Mouse (Mus musculus) T-cell, adult 2 months (primary cell): ENCODE results near the gene Vps41.

Source experiments
- DNase-seq: peaks from one replicate; pipeline ENCODE4 v3.0.0; 2022; ENCODE audit warnings: low spot score

Gene Vps41

DNA sequence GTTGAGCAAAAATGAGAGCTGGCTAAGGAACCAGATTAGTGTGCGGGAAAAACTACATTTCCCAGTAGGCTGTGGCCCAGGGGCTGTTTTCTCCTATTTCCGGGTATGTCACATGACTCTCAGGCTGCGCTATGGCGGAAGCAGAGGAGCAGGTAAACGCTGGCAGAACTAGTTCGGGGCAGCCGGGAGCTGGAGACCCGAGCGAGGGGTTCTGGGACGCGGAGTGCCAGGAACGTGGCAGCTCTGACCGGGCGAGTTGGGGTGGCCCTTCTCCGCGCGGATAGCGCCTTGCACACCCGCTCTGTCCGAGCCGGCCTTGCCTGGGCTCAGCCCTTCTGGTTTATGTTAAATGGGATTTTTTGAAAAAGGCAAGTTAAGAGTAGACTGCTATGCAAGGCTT lies at the start of gene Vps41:
Vps41 (plus strand) TSS at position 102 of the 400 bp plus-strand sequence.
- peak; percentile 84 for DNase-seq

DNA sequence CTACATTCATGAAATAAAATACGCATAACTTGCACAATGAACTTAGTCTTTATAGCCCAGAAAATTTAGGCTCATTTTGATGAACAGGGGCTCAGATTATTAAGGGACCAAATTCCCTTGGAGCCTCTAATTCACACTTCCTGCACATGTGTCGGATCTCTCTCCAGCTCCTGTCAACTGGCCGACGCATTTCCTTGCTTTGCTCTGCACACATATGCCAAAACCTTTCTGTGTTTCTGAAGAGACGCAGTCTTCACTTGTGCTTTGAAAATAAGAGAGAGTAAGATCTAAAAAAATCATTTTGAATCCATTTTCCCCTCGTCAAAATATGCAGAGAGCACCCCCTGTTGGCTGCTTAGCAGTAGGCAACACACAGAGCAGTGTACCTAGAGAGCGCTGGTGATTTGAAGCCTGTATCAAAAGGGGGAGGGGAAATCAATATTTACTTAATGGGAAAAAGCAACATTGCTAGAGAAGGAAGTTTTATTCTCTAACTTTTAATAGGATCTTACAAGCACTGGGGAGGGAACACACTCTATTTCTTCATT lies 18.5 kb upstream of the Vps41 start:
- DNase-seq: no peak

DNA sequence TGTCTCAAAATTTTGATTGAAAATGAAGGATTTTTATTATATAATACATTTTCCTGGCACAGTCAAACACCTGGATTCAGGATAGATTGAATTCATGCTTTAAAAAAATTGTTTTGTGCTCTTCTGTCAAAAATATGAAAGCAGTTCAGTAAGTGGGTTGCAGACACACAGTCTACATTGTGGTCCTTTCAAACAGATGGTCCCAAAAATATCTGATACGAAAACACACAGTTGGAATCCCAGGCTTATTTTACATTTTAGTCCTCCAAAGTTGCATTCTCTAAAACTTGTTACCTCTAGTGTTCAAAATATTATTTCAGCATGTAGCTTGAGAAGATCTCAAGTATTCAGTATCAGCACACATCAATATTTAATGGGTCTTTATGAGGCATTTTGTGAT lies 5.4 kb upstream of the Vps41 start:
- no peak for DNase-seq

DNA sequence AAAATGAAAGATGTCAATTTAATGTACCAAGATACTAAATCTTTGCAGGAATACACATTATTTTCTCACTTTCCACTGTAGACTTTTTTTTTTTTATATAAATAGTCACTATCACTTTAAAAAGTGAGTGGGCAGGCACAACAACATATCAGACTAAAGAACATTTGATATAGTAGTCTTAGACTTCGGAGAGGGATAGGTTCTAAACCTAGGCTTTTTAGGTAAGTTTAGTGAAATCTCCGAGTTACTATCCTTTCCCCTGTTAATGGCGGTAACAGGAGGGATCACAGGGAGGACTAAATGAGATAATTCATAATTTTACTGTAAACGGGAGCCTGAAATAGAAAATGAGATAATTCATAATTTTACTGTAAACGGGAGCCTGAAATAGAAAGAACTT lies 379 bp upstream of the Vps41 start:
- DNase-seq: no peak

DNA sequence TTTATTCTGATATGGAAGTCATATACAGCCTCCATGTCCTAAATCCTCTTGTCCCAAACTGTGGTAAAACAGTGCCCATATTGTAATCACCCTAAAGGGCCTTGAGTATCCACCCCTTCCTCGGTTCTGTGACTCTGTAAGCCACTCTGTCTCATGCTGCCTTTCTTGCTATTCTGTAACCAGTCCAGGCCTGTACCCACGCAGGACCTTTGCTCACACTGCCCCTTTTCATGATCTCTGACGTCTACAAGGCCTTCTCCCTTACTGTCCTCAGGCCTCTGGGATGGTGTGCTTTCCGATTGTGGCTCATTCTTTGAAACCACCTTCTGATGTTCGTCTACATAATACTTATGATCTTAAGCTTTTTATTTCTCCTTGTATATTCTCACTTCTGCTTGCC lies 1.4 kb downstream of the Vps41 start:
- no peak for DNase-seq

DNA sequence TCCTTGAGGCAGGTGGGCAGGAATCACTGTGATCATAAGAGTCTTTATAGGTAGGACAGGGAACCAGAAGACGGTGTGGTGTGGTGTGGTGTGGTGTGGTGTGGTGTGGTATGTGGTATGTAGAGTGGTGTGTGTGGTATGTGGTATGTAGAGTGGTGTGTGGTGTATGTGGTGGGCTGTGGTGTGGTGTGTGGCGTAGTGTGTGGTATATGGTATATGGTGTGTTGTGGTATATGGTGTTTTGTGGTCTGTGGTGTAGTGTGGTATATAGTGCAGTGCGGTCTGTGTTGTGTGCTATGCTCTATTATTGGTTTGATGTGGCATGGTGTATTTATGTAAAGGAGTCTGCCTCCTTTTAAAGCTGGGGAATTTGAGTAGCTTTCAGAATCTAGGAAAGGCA lies 13.6 kb downstream of the Vps41 start:
- DNase-seq: no peak

DNA sequence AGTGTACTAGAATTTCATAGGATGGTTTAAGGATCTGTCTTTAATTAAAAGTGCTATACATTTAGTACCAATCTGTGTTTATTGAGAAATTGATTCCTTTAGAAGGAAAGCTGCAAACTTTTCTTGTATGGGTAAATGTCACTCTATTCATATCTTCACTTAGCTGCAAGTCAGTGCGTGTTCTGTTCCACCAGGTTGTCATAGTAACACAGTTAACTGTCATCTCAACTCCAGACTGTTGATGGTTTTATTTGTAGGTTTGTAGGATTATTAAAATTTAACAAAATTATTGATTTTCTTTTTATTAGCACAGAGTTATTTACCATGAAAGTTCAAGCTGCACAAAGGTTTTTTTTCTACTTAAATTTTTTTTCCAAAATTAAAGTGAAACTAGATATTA lies 19.5 kb downstream of the Vps41 start:
- DNase-seq: no peak

DNA sequence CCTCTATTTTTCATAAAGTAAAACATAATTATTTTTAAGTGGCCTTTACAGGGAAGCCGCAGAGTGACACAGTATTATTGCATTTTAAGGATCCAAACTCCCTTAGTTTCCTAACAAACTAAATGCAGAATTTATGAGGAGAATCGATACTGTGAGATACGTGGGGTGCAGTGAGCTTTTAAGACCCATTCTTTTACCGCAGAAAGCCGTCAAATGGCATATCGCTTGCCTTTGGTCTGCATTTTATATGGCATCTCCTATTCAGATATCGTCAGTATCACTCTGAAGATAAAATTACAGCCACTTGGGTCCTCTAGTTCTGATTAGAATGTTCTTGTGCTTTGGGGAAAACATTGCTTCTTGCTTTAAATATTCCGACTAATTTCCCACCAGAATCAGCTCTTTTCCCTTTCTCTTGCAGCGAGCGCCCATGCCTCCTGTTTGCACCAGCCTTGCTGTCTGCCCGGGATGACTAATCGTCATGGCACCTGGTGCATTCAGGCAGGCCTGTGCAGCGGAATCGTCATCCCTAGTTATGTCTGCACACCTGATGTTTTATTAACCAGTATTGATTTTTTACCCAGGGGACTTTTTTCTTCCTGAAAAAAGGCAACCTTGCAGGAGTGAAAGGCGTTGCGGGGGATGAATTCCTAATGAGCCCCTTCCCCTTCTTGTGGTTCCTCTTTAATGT lies 26.6 kb downstream of the Vps41 start:
- no peak for DNase-seq

DNA sequence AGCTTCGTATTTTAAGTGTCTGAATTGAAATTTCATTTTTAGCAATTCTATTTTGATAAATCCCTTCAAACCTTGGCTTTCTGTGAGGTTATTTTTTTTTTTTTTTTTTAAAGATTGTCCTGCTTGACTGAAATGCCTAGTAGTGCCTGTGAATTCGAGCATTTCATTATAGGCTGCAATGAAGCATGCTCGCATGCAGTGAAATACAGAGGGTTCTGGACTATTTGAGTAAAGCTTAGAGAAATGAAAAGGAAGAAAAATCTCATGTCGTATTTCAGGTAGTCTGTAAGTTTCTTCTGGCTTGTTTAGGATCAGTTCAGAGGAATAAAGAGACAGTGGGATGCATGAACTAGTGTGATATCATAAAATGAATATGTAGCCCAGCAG lies 27.2 kb downstream of the Vps41 start:
- no peak for DNase-seq

DNA sequence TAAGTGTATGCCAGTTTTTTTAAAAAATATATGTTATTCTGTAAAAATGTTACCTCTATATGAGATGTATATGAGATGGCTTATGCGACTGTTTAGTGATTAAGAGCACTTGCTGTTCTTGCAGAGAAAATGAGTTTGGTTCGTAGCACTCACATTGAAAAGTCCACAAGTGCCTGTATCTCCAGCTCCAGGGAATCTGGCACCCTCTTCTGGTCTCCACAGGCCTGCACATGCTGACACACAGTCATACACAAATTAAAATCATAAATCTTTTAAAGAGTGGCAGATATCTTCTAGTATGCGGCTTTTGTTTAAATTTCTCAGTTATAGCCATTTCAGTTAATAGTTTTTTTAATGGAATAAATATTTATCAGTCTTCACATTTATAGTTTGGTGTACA lies 40.9 kb downstream of the Vps41 start:
- DNase-seq: no peak

DNA sequence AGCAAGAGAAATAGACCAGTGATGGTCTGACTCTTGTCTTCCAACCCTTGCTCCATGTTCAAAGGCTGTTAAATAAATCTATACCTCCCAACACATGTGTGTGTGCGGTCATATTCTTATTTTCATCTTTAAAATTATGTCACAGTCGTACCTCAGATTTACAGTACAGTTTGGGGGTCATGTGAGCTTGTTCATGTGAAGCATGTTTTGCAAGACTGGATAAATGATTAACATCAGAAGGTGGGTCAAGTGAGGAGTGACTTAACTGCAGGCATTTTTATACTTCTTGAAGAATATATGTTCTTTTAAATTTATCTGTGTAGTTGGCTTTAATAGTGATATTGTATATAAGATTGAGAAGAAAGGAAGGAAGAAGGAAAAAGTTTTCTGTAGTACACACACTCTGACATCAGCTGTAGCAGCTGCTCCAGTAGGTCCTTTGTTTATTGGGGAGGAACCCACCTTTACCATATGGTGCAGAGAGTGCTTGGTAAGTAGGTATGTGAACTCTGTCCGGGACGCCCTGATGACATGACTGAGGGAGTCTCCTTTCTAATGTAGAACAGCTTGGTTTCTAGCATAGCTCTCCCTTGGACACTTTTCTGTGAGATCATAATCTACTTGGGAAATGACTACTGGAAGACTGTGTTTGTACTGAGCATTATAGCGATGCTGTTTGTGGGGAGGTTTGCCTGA lies 42.4 kb downstream of the Vps41 start:
- DNase-seq: no peak

DNA sequence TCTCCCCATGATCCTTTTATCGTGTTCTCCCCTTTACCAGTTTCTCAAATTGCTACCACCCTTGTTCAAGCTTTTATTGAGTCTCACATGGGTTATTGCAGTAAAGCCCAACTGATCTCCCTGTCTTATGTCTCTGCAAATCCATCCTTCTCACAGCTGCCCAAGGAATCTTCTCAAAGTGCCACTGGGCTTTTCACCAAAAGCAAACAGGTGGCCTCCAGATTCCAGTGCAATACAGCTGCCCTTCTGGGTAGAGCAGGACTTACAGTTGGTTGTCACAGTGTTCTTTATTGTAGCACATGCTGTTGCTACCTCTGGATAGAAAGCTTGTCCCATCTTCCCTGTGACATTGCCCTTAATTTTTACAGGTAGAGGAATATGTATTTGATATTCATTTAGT lies 44.4 kb downstream of the Vps41 start:
- no peak for DNase-seq

DNA sequence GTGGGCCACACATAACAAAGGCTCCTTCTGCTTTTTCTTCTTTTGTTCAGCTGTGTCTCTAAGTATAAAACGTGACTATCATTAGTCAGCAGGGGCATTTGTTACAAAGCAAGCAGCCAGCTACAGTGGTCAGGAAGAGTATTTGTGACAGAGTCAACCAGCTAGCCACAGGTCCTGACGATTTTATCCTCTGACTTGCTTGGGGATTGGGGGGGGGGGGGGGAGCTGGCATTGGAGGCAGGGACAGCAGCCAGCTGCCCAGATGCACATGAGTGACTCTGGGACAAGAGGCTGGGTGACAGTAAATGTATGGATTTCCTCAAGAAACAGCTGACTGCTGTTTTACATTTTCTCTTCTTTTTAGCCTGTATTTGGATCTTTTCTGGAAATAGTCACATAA lies 50.8 kb downstream of the Vps41 start:
- no peak for DNase-seq

DNA sequence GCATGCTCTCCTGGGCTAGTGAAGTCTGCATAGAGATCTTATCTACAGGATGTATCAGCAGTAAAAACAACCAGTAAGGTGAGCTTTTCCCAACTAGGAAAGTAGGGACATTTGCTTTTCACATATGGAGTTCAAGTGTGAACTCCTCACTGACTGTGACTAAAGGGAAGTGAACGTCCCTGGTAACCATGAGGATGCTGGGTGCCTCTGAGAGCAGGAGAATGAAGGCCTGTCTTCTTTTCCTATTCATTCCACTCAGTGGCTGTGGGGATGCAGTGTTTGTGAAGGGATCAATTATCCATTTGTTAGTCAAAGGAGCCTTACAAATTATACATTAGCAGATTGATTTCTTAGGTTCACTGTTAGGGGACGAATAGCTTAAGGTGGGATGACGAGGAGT lies 51.4 kb downstream of the Vps41 start:
- no peak for DNase-seq

DNA sequence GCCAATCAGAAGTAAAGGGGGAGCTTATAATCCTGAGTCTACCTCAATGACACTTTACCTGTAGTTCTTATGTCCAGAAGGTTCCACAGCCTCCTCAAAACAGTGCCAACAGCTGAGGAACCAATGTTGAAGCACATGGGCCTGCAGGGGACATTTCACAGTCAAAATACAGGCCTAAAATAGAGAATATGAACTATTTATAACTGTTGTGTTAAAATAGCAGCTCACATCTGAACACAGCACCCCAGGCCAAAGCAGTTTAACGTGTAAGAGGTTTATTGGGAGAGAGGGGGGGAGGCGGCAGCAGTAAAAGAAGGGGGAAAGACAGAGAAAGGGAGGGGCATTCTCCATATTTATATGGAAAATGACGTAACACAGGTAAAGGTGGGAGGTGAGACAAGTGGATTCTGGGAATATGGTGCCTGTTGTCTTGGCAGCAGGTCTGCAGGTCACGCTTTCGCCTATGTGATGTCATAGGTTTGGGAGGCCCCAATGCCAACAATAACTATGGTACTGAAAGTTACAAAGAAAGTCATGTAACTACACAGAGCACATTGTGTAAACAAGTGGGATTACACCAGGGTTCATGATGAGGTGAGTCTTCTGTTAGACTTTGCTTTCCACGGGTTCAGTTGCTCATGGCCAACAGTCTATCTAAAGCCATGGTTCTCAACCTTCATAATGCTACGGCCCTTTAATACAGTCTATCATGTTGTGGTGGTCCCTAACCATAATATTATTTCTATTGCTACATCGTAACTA lies 56.5 kb downstream of the Vps41 start:
- DNase-seq: no peak

DNA sequence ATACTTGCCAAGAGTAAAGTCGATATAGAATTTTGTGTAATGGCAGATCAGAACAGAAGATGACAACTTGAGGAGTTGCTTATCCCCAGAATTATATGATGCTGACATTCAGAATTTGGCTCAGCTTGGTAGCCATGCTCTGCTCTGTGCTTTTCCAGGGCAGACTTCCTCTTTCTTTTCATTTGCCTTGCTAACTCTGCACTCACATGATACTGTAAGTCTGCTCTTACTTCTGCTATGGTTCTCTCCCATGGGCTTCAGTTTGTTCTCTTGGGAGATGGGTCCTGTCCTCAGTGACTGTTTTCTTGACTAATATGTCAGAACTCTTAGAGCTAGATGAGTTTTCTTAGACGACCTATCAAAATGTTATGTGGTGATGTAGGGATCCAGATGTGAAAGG lies 64.2 kb downstream of the Vps41 start:
- no peak for DNase-seq

DNA sequence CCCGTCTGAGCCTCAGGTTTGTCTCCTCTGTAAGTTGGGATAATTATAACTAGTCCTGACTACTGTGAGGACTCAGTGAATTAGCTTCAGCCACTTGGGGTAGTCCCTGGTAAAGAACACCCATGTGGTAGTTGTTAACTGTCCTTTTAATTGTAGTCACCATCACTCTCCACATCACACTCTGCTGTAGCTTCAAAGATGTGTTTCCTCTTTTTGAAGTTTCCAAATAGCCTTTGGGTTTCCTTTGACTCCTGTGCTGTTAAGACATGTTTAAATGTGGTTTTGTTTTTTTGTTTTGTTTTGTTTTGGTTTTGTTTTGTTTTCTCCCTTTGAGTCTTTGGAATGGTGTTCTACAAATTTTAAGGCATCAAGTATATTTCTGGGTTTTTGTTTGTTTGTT lies 68.6 kb downstream of the Vps41 start:
- no peak for DNase-seq

DNA sequence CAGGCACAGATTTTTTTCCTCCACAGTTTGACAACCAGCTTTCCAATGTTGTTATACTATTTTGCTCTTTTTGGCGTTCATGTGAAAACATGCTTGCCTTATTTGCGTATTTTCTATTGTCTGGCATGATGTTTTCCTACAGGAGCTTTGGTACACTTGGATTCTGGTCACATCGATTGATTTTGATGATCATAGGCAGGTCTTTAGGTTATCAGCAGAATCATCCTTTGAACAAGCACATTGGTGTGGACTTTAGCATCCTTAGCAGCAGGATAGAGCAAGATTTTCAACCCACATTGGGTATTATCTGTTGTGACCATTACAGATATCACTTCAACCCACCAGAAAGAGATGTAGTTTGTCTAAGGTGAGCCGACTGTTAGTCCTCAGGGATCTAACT lies 71.0 kb downstream of the Vps41 start:
- DNase-seq: no peak

DNA sequence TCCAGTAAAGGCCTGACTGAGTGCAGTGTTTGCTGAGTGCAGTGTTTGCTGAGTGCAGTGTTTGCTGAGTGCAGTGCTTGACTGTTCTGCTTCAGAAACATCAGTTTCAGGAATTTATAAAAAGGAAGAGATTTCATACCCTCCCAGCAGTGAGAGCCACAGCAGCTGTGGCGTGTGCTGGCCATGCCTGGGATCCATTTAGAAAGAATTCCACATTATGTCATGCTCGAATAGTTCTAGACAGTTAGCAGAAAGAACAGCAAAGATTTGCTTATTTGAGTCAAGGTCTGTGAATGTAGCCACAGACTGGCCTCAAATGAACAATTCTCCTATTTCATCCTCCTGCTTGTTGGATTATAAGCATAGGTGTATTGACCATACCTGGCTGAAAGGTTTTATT lies 71.6 kb downstream of the Vps41 start:
- no peak for DNase-seq

DNA sequence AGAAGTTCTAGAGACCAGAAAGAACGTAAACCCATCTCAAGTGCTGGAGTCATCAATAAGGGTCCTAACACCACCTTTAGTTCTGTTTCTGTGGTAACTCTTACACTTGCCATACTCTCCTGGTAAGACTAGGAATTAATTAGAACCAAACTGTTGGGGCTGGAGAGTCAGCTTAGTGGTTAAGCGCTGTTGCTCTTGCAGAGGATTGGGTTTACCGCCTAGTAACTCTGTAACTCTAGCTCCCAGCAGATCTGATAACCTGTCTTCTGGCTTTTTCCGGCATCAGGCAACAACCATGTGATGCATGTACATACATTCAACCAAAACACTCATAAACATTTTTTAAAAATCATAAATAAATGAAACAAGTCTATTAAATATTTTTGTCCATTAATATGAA lies 72.6 kb downstream of the Vps41 start:
- no peak for DNase-seq

DNA sequence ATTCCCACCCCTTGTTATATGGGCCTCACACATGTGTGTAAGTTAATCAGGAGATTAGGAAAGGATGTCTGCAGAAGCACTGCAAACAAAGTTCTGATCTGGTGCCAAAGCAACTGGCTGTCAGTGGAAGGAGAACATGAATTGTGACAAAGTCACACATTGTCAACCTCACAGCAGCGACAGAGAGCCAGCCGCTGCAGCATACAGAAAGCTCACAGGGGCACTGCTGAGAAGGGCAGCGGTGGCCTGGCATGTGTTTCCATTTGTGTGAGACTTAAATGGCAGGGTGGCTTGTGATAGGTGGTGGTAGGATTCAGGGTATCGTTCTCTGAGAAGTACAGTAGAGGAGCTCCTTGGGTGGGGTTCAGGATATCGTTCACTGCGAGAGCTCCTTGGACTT lies 73.0 kb downstream of the Vps41 start:
- no peak for DNase-seq

DNA sequence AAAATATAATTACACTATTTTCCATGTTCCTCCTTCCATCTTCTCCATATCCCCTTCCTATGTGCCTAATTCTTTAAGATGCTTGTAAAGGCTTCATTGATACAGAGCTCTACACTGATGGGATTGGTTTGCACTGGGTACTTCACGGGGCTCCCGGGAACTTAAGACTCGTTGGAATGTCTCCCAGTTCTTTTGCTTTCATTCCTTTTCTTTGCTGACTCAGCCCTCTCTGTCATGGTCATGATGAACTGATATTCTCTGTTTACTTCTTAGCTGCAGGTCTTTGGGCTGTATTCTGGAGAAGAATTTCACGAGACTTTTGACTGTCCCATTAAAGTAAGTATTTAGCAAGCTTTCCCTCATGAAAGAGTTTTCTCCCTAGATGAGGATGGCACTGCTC lies 74.2 kb downstream of the Vps41 start:
- DNase-seq: no peak

DNA sequence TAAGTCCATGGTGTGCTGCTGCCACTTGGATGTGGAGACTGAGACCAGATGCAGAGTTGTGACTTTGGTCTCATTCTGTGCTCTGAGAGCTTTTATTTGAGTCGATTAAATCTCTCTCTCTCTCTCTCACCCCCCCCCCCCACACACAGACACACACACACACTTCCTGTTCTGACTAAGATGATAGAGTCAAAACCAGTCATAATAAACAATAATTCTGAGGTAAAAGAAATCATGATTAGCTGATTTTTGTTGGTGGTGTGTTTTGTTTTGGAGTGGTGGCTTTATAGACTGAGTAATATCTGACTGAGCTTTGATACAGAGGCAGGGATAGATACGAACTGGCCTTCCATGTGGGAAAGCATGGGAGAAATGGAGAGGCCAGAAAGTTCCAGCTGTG lies 74.6 kb downstream of the Vps41 start:
- DNase-seq: no peak
